Mouse (Mus musculus) megakaryocyte, embryonic 14.5 days (primary cell): ENCODE results near the gene AC124108.1.

Experiments
- FLI1 ChIP-seq: IDR thresholded peaks from 2 replicates; pipeline ENCODE4 v1.6.1; 2012; ENCODE audit warnings: low read length, inconsistent platforms, mixed read lengths
- GATA1 ChIP-seq: IDR thresholded peaks from 3 replicates; pipeline ENCODE4 v1.6.1; 2012; ENCODE audit warnings: mixed read lengths, low read length, inconsistent platforms, borderline replicate concordance

- no peak for TF ChIP-seq GATA1
- no peak for TF ChIP-seq FLI1
Measured at GRCm38 (mm10) chr1:132196337-132196736, 5.1 kb downstream of the AC124108.1 start.
